Mouse (Mus musculus): ENCODE measurements around the gene Mier2. TPM values are rescaled to one million over a fixed set of nuclear protein-coding genes. Genes with fewer than 3 reads are reported as not detected.

Gene Mier2
- polyA plus RNA-seq (2015; fragmentation: Nextera tagmentation; extraction: Ambion mirVana), result 53.9 and 60.2 TPM in 2 replicates

- H3K27ac ChIP-seq, result peak within 1 kb of the TSS; percentile 35; the same call in 1 of the 2 replicates
- H3K4me1 ChIP-seq, result peaks cover 26% of the 10 kb centered on the region
- H3K9me3 ChIP-seq (replicated peaks), result no peaks in the 10 kb centered on the region
- H3K4me2 ChIP-seq, result peak within 1 kb of the TSS; percentile 75
- H3K27me3 ChIP-seq, result no peaks in the 10 kb centered on the region
- WGBS, result under 1% methylated on average over 89 of the region's 108 CpGs
- peak within 1 kb of the TSS; percentile 93 for H3K9ac ChIP-seq
- H3K4me3 ChIP-seq, result peak within 1 kb of the TSS; percentile 94
- peaks cover 12% of the 10 kb centered on the region for H3K36me3 ChIP-seq (ENCODE audit: poor library complexity, severe bottlenecking)
- ATAC-seq, result peak; percentile 89
Measured at GRCm38 (mm10) chr10:79554330-79555237, at the start of gene Mier2. Gene Mier2, minus strand, starts transcription at chr10:79555199.

DNA sequence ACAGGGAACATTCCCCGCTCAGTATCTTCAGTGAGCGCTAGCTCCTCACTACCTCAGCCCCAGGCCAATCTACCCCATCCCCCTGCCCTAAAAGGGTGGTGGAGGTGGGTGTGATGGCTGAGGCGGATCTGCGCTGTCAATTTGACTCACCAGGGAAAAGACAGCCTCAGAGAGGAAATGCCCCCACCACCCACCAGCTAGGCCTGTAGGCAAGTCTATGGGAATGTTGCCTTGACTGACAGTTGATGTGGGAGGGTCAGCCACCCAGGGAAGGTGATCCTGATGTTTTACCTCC, 42.9 kb upstream of the Mier2 start:
- 75% methylated on average over 4 of the region's 4 CpGs for WGBS
- no peak overlapping the region for H3K4me3 ChIP-seq
- H3K9ac ChIP-seq, result no peak overlapping the region
- ATAC-seq, result no peak
- H3K9me3 ChIP-seq (replicated peaks), result no peaks in the 10 kb centered on the region
- no peaks in the 10 kb centered on the region for H3K36me3 ChIP-seq (ENCODE audit: poor library complexity, severe bottlenecking)
- H3K4me1 ChIP-seq, result no peaks in the 10 kb centered on the region
- no peak overlapping the region for H3K4me2 ChIP-seq
- no peak overlapping the region for H3K27ac ChIP-seq
- peaks cover 19% of the 10 kb centered on the region for H3K27me3 ChIP-seq

- no peak overlapping the region for H3K9ac ChIP-seq
- ATAC-seq, result no peak
- no peaks in the 10 kb centered on the region for H3K36me3 ChIP-seq (ENCODE audit: poor library complexity, severe bottlenecking)
Measured at GRCm38 (mm10) chr10:79597051-79597935, 42.3 kb upstream of the Mier2 start.

DNA sequence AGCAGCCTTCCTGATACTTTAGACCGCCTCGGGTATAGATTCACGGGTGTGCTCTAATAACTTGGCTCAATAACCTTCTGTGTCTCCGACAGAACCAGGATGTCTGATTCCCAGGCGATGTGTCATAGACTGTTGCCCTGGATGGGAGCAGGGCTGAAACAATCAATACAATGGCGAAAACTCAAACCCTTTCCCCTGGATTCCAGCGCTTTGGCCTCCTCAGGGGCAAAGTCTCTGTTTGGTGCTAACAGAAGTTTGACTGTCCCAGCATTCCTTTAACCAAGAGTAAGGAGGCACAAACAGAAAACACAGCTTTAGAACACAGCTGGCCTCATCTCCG, 40.6 kb upstream of the Mier2 start:
- no peaks in the 10 kb centered on the region for H3K36me3 ChIP-seq (ENCODE audit: poor library complexity, severe bottlenecking)
- WGBS, result 58% methylated on average over 8 of the region's 8 CpGs
- ATAC-seq, result peak; percentile 48; the same call in 1 of the 2 replicates

More at GRCm38 (mm10) chr10:79597051-79597935, 42.3 kb upstream of the Mier2 start:
- H3K4me2 ChIP-seq, result no peak overlapping the region
- H3K4me1 ChIP-seq, result no peaks in the 10 kb centered on the region
- no peak overlapping the region for H3K27ac ChIP-seq
- H3K27me3 ChIP-seq, result peaks cover 19% of the 10 kb centered on the region
- 37% methylated on average over 13 of the region's 13 CpGs for WGBS
- no peak overlapping the region for H3K4me3 ChIP-seq
- H3K9me3 ChIP-seq (replicated peaks), result no peaks in the 10 kb centered on the region

DNA sequence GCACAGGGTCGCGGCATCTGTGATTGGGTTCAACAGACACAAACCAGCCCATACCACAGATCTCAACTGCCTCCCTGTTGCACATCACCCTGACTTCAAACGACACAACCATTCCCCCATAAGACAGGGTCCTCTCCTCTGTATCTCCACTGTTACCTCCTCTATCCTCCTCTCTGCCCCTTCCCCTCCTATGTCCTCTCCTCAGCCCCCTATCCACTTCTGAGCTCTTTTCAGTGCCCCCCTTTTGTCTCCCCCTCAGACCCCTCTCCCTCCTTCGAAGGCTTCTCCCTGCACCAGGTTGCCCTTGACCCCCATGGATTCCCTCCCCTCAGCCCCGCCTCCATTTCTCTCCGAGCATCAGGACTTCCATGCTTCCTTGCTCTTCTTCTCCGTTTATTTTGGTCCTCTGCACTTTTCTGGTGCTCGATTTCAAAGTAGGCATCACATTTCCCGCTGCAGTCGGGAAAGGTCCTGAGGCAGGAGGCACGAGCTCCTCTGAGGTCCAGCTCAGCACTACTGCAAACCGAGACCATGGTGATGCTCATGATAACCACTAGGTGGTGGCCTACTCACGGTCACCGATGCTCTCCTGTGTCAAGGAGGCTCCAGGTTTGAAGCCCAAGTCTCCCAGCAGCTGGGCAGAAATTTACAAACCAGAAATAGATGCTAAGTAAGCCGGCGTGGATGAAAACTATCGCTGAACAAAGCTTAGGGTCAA, 40.0 kb upstream of the Mier2 start:
- Histone ChIP-seq H3K4me3 (no peak overlapping the region), H3K4me2 (peak overlapping the region; percentile 27), H3K27me3 (peaks cover 19% of the 10 kb centered on the region), H3K36me3 (ENCODE audit: poor library complexity, severe bottlenecking) (no peaks in the 10 kb centered on the region), H3K9ac (no peak overlapping the region), H3K4me1 (no peaks in the 10 kb centered on the region), H3K9me3 (replicated peaks) (no peaks in the 10 kb centered on the region), H3K27ac (no peak overlapping the region)
- 21% methylated on average over 17 of the region's 17 CpGs for WGBS
- peak; percentile 94 for ATAC-seq

More for the DNA sequence above, 40.6 kb upstream of the Mier2 start:
- Histone ChIP-seq H3K4me2 (no peak overlapping the region), H3K4me3 (no peak overlapping the region), H3K27ac (no peak overlapping the region), H3K9ac (no peak overlapping the region), H3K4me1 (no peaks in the 10 kb centered on the region), H3K9me3 (replicated peaks) (no peaks in the 10 kb centered on the region), H3K27me3 (peaks cover 19% of the 10 kb centered on the region)

GRCm38 (mm10) chr10:79594111-79594510, 39.1 kb upstream of the Mier2 start:
- no peaks in the 10 kb centered on the region for H3K36me3 ChIP-seq (ENCODE audit: poor library complexity, severe bottlenecking)
- H3K4me3 ChIP-seq, result no peak overlapping the region
- H3K27me3 ChIP-seq, result peaks cover 19% of the 10 kb centered on the region
- 59% methylated on average over 6 of the region's 6 CpGs for WGBS
- H3K4me1 ChIP-seq, result no peaks in the 10 kb centered on the region
- no peak for ATAC-seq
- H3K9ac ChIP-seq, result no peak overlapping the region
- H3K27ac ChIP-seq, result no peak overlapping the region
- no peak overlapping the region for H3K4me2 ChIP-seq
- no peaks in the 10 kb centered on the region for H3K9me3 ChIP-seq (replicated peaks)

GRCm38 (mm10) chr10:79590702-79591101, 35.7 kb upstream of the Mier2 start:
- Histone ChIP-seq H3K27me3 (peaks cover 13% of the 10 kb centered on the region), H3K36me3 (ENCODE audit: poor library complexity, severe bottlenecking) (no peaks in the 10 kb centered on the region), H3K9me3 (replicated peaks) (no peaks in the 10 kb centered on the region), H3K4me1 (no peaks in the 10 kb centered on the region), H3K9ac (no peak overlapping the region), H3K4me2 (no peak overlapping the region), H3K4me3 (no peak overlapping the region), H3K27ac (no peak overlapping the region)
- ATAC-seq, result no peak
- 93% methylated on average over 1 of the region's 1 CpGs for WGBS

GRCm38 (mm10) chr10:79587752-79588126, 32.7 kb upstream of the Mier2 start:
- Histone ChIP-seq H3K9me3 (replicated peaks) (no peaks in the 10 kb centered on the region), H3K4me2 (no peak overlapping the region), H3K9ac (no peak overlapping the region), H3K27me3 (no peaks in the 10 kb centered on the region), H3K4me1 (no peaks in the 10 kb centered on the region), H3K27ac (no peak overlapping the region), H3K36me3 (ENCODE audit: poor library complexity, severe bottlenecking) (no peaks in the 10 kb centered on the region), H3K4me3 (no peak overlapping the region)
- ATAC-seq, result no peak
- 72% methylated on average over 4 of the region's 4 CpGs for WGBS

- H3K4me2 ChIP-seq, result no peak within 1 kb of the TSS
- no peak for ATAC-seq
- H3K4me3 ChIP-seq, result no peak within 1 kb of the TSS
- no peaks in the 10 kb centered on the region for H3K9me3 ChIP-seq (replicated peaks)
- H3K27ac ChIP-seq, result no peak within 1 kb of the TSS
- WGBS, result 83% methylated on average over 5 of the region's 5 CpGs
- no peak within 1 kb of the TSS for H3K9ac ChIP-seq
- H3K36me3 ChIP-seq (ENCODE audit: poor library complexity, severe bottlenecking), result no peaks in the 10 kb centered on the region
- no peaks in the 10 kb centered on the region for H3K27me3 ChIP-seq
- no peaks in the 10 kb centered on the region for H3K4me1 ChIP-seq
Measured at GRCm38 (mm10) chr10:79587061-79587751, 32.2 kb upstream of the Mier2 start, which contains the start of gene Theg. Gene Theg, minus strand, starts transcription at chr10:79587331.

- no peak for ATAC-seq
- WGBS, result 81% methylated on average over 8 of the region's 8 CpGs
- Histone ChIP-seq H3K27ac (no peak overlapping the region), H3K9me3 (replicated peaks) (no peaks in the 10 kb centered on the region), H3K36me3 (ENCODE audit: poor library complexity, severe bottlenecking) (no peaks in the 10 kb centered on the region), H3K4me2 (no peak overlapping the region), H3K4me1 (no peaks in the 10 kb centered on the region), H3K9ac (no peak overlapping the region), H3K4me3 (no peak overlapping the region), H3K27me3 (no peaks in the 10 kb centered on the region)
Measured at GRCm38 (mm10) chr10:79586243-79586642, 31.2 kb upstream of the Mier2 start.

DNA sequence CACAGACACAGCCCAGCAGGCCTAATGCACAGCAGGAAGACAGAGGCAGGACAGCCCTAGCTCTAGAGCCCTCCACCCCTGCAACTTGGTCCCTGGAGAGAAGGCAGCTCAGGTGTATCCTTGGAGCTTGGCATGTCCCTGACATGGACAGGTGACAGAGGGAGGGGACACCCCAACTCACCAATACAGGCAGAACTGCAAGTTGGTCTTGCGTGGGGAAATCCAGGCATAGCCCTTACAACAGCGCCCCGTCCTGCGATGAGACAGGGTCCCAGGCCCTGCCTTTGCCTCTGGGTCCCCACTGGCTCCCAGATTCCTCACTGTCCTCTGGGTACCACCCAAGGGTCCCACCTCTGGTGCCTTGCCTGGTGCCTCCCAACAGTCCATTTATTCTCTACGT, 30.7 kb upstream of the Mier2 start:
- WGBS, result 89% methylated on average over 5 of the region's 5 CpGs
- ATAC-seq, result no peak
- H3K4me1 ChIP-seq, result no peaks in the 10 kb centered on the region
- no peaks in the 10 kb centered on the region for H3K9me3 ChIP-seq (replicated peaks)
- no peaks in the 10 kb centered on the region for H3K27me3 ChIP-seq
- H3K9ac ChIP-seq, result no peak overlapping the region
- H3K4me2 ChIP-seq, result no peak overlapping the region
- H3K27ac ChIP-seq, result no peak overlapping the region
- H3K4me3 ChIP-seq, result no peak overlapping the region
- no peaks in the 10 kb centered on the region for H3K36me3 ChIP-seq (ENCODE audit: poor library complexity, severe bottlenecking)
